Mouse (Mus musculus) hindlimb bud, embryonic 11.5 days (tissue): Measurements from ENCODE around the gene Tmem131.

Experiments used
- DNase-seq: peaks from one replicate; pipeline ENCODE4 v3.0.0-alpha.2; 2012; ENCODE audit warnings: low read depth, low spot score; ENCODE audit errors: extremely low spot score

Gene Tmem131

GRCm38 (mm10) chr1:36743046-36743445 lies 200.4 kb downstream of the Tmem131 start:
- DNase-seq, result no peak
